Mouse (Mus musculus) cerebellum, postnatal 10 days (tissue): ENCODE results near the gene Lsg1.

Experiments used
- DNase-seq, 2 experiments: peaks; one replicate each; pipeline ENCODE4 v3.0.0; 2021; ENCODE audit warnings: mixed read lengths in 2 of 2

Lsg1 gene

GRCm38 (mm10) chr16:30600431-30601045 is 13.1 kb upstream of the Lsg1 start:
- DNase-seq, result peak; percentile 83 to 85

GRCm38 (mm10) chr16:30599491-30600268 is 12.3 kb upstream of the Lsg1 start, which contains the start of gene Fam43a:
TSS of gene Fam43a (plus strand) at chr16:30599723.
- DNase-seq, result peak; percentile 94 to 95

GRCm38 (mm10) chr16:30596959-30597681 is 9.7 kb upstream of the Lsg1 start:
- peak; percentile 97 to 98 for DNase-seq

GRCm38 (mm10) chr16:30595835-30596557 is 8.6 kb upstream of the Lsg1 start:
- DNase-seq, result peak; percentile 73 to 85

- DNase-seq, result peak; percentile 58 to 68
These were observed 8.0 kb upstream of the Lsg1 start for GRCm38 (mm10) chr16:30595356-30595755.

GRCm38 (mm10) chr16:30591990-30592389 is 4.6 kb upstream of the Lsg1 start:
- peak in 1 of 2 experiments; percentile 42 for DNase-seq

GRCm38 (mm10) chr16:30590264-30591209 is 3.1 kb upstream of the Lsg1 start:
- DNase-seq, result no peak

GRCm38 (mm10) chr16:30586935-30587493 is 378 bp downstream of the Lsg1 start:
- DNase-seq, result no peak

- no peak for DNase-seq
These were observed 6.6 kb downstream of the Lsg1 start for GRCm38 (mm10) chr16:30580765-30581164.

GRCm38 (mm10) chr16:30576392-30576791 is 11.0 kb downstream of the Lsg1 start:
- no peak for DNase-seq

- no peak for DNase-seq
These were observed 11.6 kb downstream of the Lsg1 start for GRCm38 (mm10) chr16:30575815-30576214.

GRCm38 (mm10) chr16:30572239-30572638 is 15.2 kb downstream of the Lsg1 start:
- DNase-seq, result no peak

- DNase-seq, result no peak
These were observed 16.0 kb downstream of the Lsg1 start for GRCm38 (mm10) chr16:30571378-30571777.

- DNase-seq, result no peak
These were observed 17.2 kb downstream of the Lsg1 start for GRCm38 (mm10) chr16:30570173-30570572.

GRCm38 (mm10) chr16:30565631-30566030 is 21.8 kb downstream of the Lsg1 start:
- no peak for DNase-seq

- no peak for DNase-seq
These were observed 26.8 kb downstream of the Lsg1 start for GRCm38 (mm10) chr16:30560601-30561000.

- no peak for DNase-seq
These were observed 27.9 kb downstream of the Lsg1 start for GRCm38 (mm10) chr16:30559312-30559992.

GRCm38 (mm10) chr16:30554109-30554508 is 33.3 kb downstream of the Lsg1 start:
- DNase-seq, result no peak

GRCm38 (mm10) chr16:30552621-30553338 is 34.6 kb downstream of the Lsg1 start:
- DNase-seq, result peak; percentile 77 to 88

GRCm38 (mm10) chr16:30550748-30551192 is 36.6 kb downstream of the Lsg1 start, which contains the start of gene Tmem44:
TSS of gene Tmem44 (minus strand) at chr16:30550842.
- DNase-seq, result no peak
